Mouse (Mus musculus) bone marrow, adult 2 months (tissue): Measurements from ENCODE around the gene Ctnnbip1.

Source experiments
- CTCF ChIP-seq: fragments of 200-500 bp; IDR thresholded peaks from 2 replicates; pipeline ENCODE4 v1.5.1; 2011; ENCODE audit warnings: low read length, control low read depth; ENCODE audit not compliant: control insufficient read depth, insufficient read depth
- POLR2A ChIP-seq: fragments of 200-500 bp; IDR thresholded peaks from 2 replicates; pipeline ENCODE4 v1.6.1; 2011; ENCODE audit warnings: low read depth, mild to moderate bottlenecking, control low read depth, low read length, borderline replicate concordance; ENCODE audit not compliant: control insufficient read depth

- TF ChIP-seq CTCF = no peak
- no peak for TF ChIP-seq POLR2A
These were observed 68.2 kb downstream of the Ctnnbip1 start, which contains the start of gene Clstn1 for GRCm38 (mm10) chr4:149586044-149586782.
